In the genomic region with DNA sequence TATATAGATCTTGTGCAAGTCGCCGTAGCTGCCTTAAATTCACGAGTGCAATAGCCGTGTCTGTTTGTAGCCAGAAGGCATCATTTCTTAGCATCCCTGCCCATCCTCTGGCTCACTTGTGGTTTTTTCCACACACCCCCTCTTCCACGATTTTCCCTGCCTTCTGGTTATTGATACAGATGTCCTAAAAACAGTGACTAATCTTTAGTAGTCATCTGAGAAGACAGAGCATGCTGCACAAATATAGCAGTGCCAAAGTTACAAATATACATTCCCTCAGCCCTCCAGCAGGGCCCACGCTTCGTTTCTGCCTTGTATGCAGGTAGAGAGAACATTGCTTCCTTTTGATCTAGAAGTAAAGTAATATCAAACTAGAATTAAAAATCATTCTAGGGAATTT, we compare ENCODE assay signal across 30 mouse cellular contexts.
DNase-seq lines count a peak whose midpoint lies in the region; ATAC-seq lines count a peak whose summit lies in the region.
"Had no signal": no experiment of that assay in that cellular context is flagged by ENCODE, and none has a peak within 500 bp of the region (broad histone marks: within the 10 kb centered on the region; RNA-seq: fewer than 3 reads in every experiment).

No protein-coding gene starts in this region.

- no peaks in the 10 kb centered on the region for H3K36me3 ChIP-seq in forebrain, embryonic 14.5 days (ENCODE audit: control insufficient read depth, insufficient read depth, low read length)
- H3K36me3 ChIP-seq: embryonic facial prominence, embryonic 13.5 days; forebrain, embryonic 12.5 days; heart, embryonic 13.5 days; hindbrain, embryonic 12.5 days; limb, embryonic 13.5 days; liver, embryonic 12.5 days; neural tube, embryonic 12.5 days had no signal

- peak; percentile 40 for DNase-seq in left cerebral cortex, adult 11 months (ENCODE audit: low spot score)
- no peak for DNase-seq in left cerebral cortex, postnatal 10 days (ENCODE audit: extremely low spot score in 1 of 2, low spot score in 2 of 2)
- DNase-seq in brain, adult 2 months (ENCODE audit: low read depth, low spot score) = peak; percentile 81
- peak; percentile 39 to 59 for DNase-seq in frontal cortex, postnatal 36 days (ENCODE audit: low spot score in 2 of 2)
- DNase-seq in left cerebral cortex, adult 9 months (ENCODE audit: low spot score in 2 of 2) = peak; percentile 40 to 71
- no peak for DNase-seq in lung, adult 18-20 months
- DNase-seq in forebrain, embryonic 14.5 days (ENCODE audit: low spot score) = no peak
- DNase-seq: adrenal gland, adult 8-10 months; cerebellum, adult 2 months; cerebellum, postnatal 36 days; embryo, embryonic 11 days; gastrocnemius, postnatal 25 days; heart, adult 2 months; heart, postnatal 14 days; kidney, adult 11 months; lung, adult 2 months; lung, postnatal 14 days; midbrain, embryonic 14.5 days; retina, postnatal 1 day; thymus, postnatal 25 days had no signal

- H3K4me3 ChIP-seq in forebrain, embryonic 14.5 days (ENCODE audit: low read depth, low read length) = no peak overlapping the region
- H3K4me3 ChIP-seq: embryonic facial prominence, embryonic 13.5 days; erythroblast, embryonic 14.5 days; forebrain, embryonic 12.5 days; heart, adult 2 months; heart, embryonic 13.5 days; hindbrain, embryonic 12.5 days; limb, embryonic 13.5 days; liver, embryonic 12.5 days; megakaryocyte, embryonic 14.5 days; neural tube, embryonic 12.5 days had no signal

- no peaks in the 10 kb centered on the region for H3K27me3 ChIP-seq in forebrain, embryonic 14.5 days (replicated peaks; ENCODE audit: control insufficient read depth, insufficient read depth, low read length)
- H3K27me3 ChIP-seq: embryonic facial prominence, embryonic 13.5 days; forebrain, embryonic 12.5 days; heart, embryonic 13.5 days; hindbrain, embryonic 12.5 days; limb, embryonic 13.5 days; liver, embryonic 12.5 days; megakaryocyte, embryonic 14.5 days; neural tube, embryonic 12.5 days had no signal

- no peak overlapping the region for H3K9ac ChIP-seq in forebrain, embryonic 14.5 days (ENCODE audit: low read length)
- H3K9ac ChIP-seq: embryonic facial prominence, embryonic 13.5 days; forebrain, embryonic 12.5 days; heart, embryonic 13.5 days; hindbrain, embryonic 12.5 days; limb, embryonic 13.5 days; liver, embryonic 12.5 days; neural tube, embryonic 12.5 days had no signal

- H3K4me2 ChIP-seq in forebrain, embryonic 14.5 days (ENCODE audit: low read length) = no peak overlapping the region
- H3K4me2 ChIP-seq: embryonic facial prominence, embryonic 13.5 days; forebrain, embryonic 12.5 days; heart, embryonic 13.5 days; hindbrain, embryonic 12.5 days; limb, embryonic 13.5 days; liver, embryonic 12.5 days; neural tube, embryonic 12.5 days had no signal

- ATAC-seq in megakaryocyte, adult 5-6 weeks (ENCODE audit: poor library complexity, severe bottlenecking) = no peak
- no peak for ATAC-seq in forebrain, embryonic 14.5 days
- ATAC-seq: liver, embryonic 12.5 days had no signal

- WGBS in forebrain, embryonic 14.5 days = 95% methylated on average over 7 of the region's 7 CpGs

- no peaks in the 10 kb centered on the region for H3K4me1 ChIP-seq in forebrain, embryonic 14.5 days (ENCODE audit: control insufficient read depth, insufficient read depth, low read length)
- H3K4me1 ChIP-seq: embryonic facial prominence, embryonic 13.5 days; forebrain, embryonic 12.5 days; hindbrain, embryonic 12.5 days; limb, embryonic 13.5 days; liver, embryonic 12.5 days; megakaryocyte, embryonic 14.5 days; neural tube, embryonic 12.5 days had no signal

- intact Hi-C loops in left cerebral cortex, postnatal 10 days (cut with DNase I) = no loop called here

- H3K9me3 ChIP-seq in forebrain, embryonic 14.5 days (replicated peaks; ENCODE audit: control insufficient read depth, low read length) = no peaks in the 10 kb centered on the region
- H3K9me3 ChIP-seq: embryonic facial prominence, embryonic 13.5 days; forebrain, embryonic 12.5 days; heart, embryonic 13.5 days; hindbrain, embryonic 12.5 days; limb, embryonic 13.5 days; liver, embryonic 12.5 days; neural tube, embryonic 12.5 days had no signal

- H3K27ac ChIP-seq in forebrain, embryonic 14.5 days (ENCODE audit: low read depth, low read length) = no peak overlapping the region
- H3K27ac ChIP-seq: embryonic facial prominence, embryonic 13.5 days; forebrain, embryonic 12.5 days; heart, adult 2 months; heart, embryonic 13.5 days; hindbrain, embryonic 12.5 days; limb, embryonic 13.5 days; liver, embryonic 12.5 days; neural tube, embryonic 12.5 days had no signal

Comparison
In these comparisons a context has a peak if more than half of its experiments do, and no peak if none do; other contexts are left out.
1. DNase-seq: peak in left cerebral cortex, adult 11 months (single experiment), brain, adult 2 months (single experiment), frontal cortex, postnatal 36 days (2 of 2) and left cerebral cortex, adult 9 months (2 of 2); none in left cerebral cortex, postnatal 10 days (0 of 2), lung, adult 18-20 months (0 of 2) and forebrain, embryonic 14.5 days (single experiment).